Mouse (Mus musculus): ENCODE data around the gene Dysf.

GRCm38 (mm10) chr6:84156481-84157025 lies 148.2 kb downstream of the Dysf start:
- TF ChIP-seq POLR2A (IDR thresholded peaks at IDR 0.05; ENCODE audit: control insufficient read depth, low read depth, low read length) (no peak), CTCF (IDR thresholded peaks at IDR 0.05; ENCODE audit: control insufficient read depth, insufficient read depth, insufficient replicate concordance, low read depth, low read length) (no peak)
